Mouse (Mus musculus) G1E (cell line): ENCODE measurements around the gene Ptger4.
A peak's percentile ranks its signal among the peaks of the same experiment; 100 is the strongest.

Experiments used
- CTCF ChIP-seq: IDR thresholded peaks from 2 replicates; pipeline ENCODE4 v1.5.1; 2012; ENCODE audit warnings: low read depth, low read length, inconsistent platforms, mixed read lengths
- GATA1 ChIP-seq: IDR thresholded peaks from 2 replicates; pipeline ENCODE4 v1.6.1; 2012; ENCODE audit warnings: borderline replicate concordance, low read length, inconsistent platforms, mixed read lengths
- GATA2 ChIP-seq: IDR thresholded peaks from 2 replicates; pipeline ENCODE4 v1.6.1; 2012; ENCODE audit warnings: low read depth, low read length, inconsistent platforms, borderline replicate concordance
- POLR2AphosphoS5 ChIP-seq: IDR thresholded peaks from 2 replicates; pipeline ENCODE4 v1.6.1; 2012; ENCODE audit warnings: low read depth, low read length, inconsistent platforms; ENCODE audit not compliant: insufficient replicate concordance
- TAL1 ChIP-seq: conservative IDR thresholded peaks from 2 replicates; pipeline ENCODE4 v1.6.1; 2012; ENCODE audit warnings: low read depth, low read length, inconsistent platforms, mixed read lengths

DNA sequence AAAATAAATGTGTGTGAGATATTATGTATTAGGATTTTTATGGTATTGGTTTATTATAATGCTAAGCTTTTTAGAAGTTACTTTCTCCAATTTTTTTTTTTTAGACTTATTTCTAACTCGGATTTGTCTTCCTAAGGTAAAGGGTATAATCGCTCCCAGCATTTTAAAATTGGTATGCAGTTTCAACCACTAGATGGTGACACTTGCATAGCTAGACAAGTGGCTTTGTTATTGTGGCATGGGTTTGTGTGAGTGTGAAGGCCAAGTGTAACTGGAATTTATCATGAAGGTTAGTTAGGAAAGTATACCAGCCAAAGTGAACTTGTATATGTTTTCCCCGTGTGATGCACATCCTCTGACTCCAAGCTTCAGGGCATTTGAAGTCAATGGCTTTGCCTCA is 50.2 kb downstream of the Ptger4 start:
- no peak for TF ChIP-seq POLR2AphosphoS5
- 0 out of 2 replicates have a peak, but pooled peaks have one; percentile 12 for TF ChIP-seq CTCF
- no peak for TF ChIP-seq GATA1
- no peak for TF ChIP-seq TAL1
- no peak for TF ChIP-seq GATA2
